Mouse (Mus musculus): Measurements from ENCODE around the gene Mup3.
"Not testable (repeated sequence)": the region's sequence is repeated elsewhere in the genome, so short reads cannot be mapped to it uniquely, and the experiment has no call there.

The Mup3 gene

GRCm38 (mm10) chr4:62087241-62087640 lies at the start of gene Mup3:
TSS of gene Mup3 (minus strand) at chr4:62087342.
- DNase-seq, result no peak

GRCm38 (mm10) chr4:62133706-62134105 lies 46.6 kb upstream of the Mup3 start:
- DNase-seq, result peak; percentile 25 to 78

DNA sequence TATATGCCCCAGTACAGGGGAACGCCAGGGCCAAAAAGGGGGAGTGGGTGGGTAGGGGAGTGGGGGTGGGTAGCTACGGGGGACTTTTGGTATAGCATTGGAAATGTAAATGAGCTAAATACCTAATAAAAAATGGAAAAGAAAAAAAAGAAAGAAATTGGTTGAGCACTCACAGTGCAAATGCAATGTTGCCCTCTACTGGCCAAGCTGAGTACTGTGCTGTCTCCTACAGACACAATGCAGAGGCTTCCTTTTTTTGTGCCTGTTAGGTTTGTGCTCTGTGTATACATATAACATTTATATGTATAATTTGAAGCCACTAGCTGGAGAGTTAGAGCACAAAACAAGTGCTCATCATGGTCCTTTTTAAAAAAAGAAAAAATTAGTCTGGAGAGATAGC lies 16.2 kb upstream of the Mup3 start:
- peak; percentile 14 to 70 for DNase-seq

DNA sequence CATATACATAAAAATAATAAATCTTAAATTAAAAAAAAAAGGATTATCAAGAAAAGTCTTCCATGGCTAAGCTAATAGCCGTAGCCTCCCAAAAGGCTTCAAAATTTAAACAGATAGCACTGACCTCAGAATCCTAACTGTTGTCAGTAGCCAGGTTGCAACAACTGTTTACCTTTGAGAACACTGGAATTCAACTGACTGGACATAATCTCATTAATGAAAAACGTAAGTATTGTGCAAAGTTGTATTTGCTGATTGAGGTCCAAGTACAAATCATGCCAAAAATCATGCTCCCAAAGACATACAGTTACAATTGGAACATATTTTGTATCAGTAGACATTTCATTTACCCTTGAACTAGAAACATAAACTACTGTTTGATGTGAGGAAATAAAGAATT lies 811 bp upstream of the Mup3 start:
- no peak for DNase-seq

GRCm38 (mm10) chr4:62082755-62083154 lies 4.4 kb downstream of the Mup3 start:
- no peak for DNase-seq

GRCm38 (mm10) chr4:62075126-62075525 lies 12.0 kb downstream of the Mup3 start:
- no peak for DNase-seq

DNA sequence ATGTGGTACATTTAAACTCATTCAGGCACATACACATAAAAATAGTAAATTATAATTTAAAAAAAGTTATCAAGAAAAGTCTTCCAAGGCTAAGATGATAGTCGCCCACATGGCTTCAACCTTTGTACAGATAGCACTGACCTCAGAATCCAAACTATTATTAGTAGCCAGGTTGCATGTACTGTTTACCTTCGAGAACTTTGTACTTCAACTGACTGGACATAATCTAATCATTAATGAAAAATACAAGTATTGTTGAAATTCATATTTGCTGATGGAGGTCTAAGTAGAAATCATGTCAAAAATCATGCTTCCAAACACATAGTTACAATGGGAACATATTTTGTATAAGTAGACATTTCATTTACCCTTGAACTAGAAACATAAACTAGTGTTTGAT lies 32.4 kb downstream of the Mup3 start:
- not testable (repeated sequence) for DNase-seq

- DNase-seq, result not testable (repeated sequence)
Measured at GRCm38 (mm10) chr4:62054058-62054457, 33.1 kb downstream of the Mup3 start, which contains the start of gene Mup20. TSS of gene Mup20 (minus strand) at chr4:62054158.

Measured in kidney, postnatal 36 days (tissue).